Mouse (Mus musculus) testis, postnatal 14 days (tissue): Measurements from ENCODE around the gene Olfr944.

Source experiments
- DNase-seq: peaks from one replicate; pipeline ENCODE4 v3.0.0; 2021; ENCODE audit warnings: low spot score

Olfr944 gene

DNA sequence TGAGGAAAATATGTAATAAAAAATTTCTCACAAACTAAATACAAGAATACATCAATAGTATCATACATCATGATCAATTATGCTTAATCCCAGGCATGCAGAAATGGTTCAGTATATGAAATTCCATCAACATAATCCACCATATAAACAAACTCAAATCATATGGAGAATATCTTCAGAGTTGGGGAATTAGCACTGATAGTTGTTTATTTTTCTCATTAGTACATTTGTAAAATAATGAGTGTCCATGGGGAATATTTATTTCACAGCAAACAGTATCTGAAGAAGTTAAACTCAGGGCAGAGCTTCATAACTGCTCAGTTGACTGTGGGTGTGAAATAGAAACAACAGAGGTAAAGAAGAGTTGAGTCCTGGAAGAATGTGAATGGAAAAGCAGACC is at the start of gene Olfr944:
Olfr944 (plus strand) TSS at position 301 of the 400 bp plus-strand sequence.
- DNase-seq, result no peak

GRCm38 (mm10) chr9:39152401-39152800 is 49.3 kb upstream of the Olfr944 start:
- no peak for DNase-seq

- no peak for DNase-seq
These were observed 35.7 kb upstream of the Olfr944 start, which contains the start of gene Olfr943 for GRCm38 (mm10) chr9:39166004-39166403. Gene Olfr943 (plus strand): TSS chr9:39166304.

GRCm38 (mm10) chr9:39249894-39250293 is 48.2 kb downstream of the Olfr944 start, which contains the start of gene Olfr1537:
Gene Olfr1537 (minus strand): TSS chr9:39249994.
- no peak for DNase-seq
